Mouse (Mus musculus): ENCODE results near the gene Olfr1402.

Olfr1402 gene

GRCm38 (mm10) chr3:97421920-97422319 is at the start of gene Olfr1402:
TSS of gene Olfr1402 (minus strand) at chr3:97422020.
- DNase-seq (ENCODE audit: low read depth, low spot score): no peak

GRCm38 (mm10) chr3:97455286-97455685 is 33.5 kb upstream of the Olfr1402 start:
- DNase-seq (ENCODE audit: low read depth, low spot score): no peak

- DNase-seq (ENCODE audit: low read depth, low spot score): no peak
Measured at GRCm38 (mm10) chr3:97438619-97439018, 16.8 kb upstream of the Olfr1402 start.

GRCm38 (mm10) chr3:97394289-97394688 is 27.5 kb downstream of the Olfr1402 start:
- DNase-seq (ENCODE audit: low read depth, low spot score): peak; percentile 9

- no peak for DNase-seq (ENCODE audit: low read depth, low spot score)
Measured at GRCm38 (mm10) chr3:97393079-97393478, 28.7 kb downstream of the Olfr1402 start.

GRCm38 (mm10) chr3:97370382-97370781 is 51.4 kb downstream of the Olfr1402 start:
- DNase-seq (ENCODE audit: low read depth, low spot score): no peak

GRCm38 (mm10) chr3:97363418-97364098 is 58.3 kb downstream of the Olfr1402 start:
- DNase-seq (ENCODE audit: low read depth, low spot score): no peak

- DNase-seq (ENCODE audit: low read depth, low spot score): no peak
Measured at GRCm38 (mm10) chr3:97358448-97358847, 63.4 kb downstream of the Olfr1402 start.

All from CD4-positive helper T cell, adult 2 months (primary cell).